Mouse (Mus musculus) adipocyte (in vitro differentiated cells): ENCODE measurements at regions not wholly inside any gene's neighbourhood (a gene's known extent, or its start where the extent isn't known, plus 50 kb on each side); places are given as distances from the start of the nearest gene placed in this dataset.
"Not testable (repeated sequence)": the region's sequence is repeated elsewhere in the genome, so short reads cannot be mapped to it uniquely, and the experiment has no call there.

ENCODE experiments used
- DNase-seq: peaks from one replicate; pipeline ENCODE4 v3.0.0-alpha.2; 2016; ENCODE audit warnings: low spot score

DNA sequence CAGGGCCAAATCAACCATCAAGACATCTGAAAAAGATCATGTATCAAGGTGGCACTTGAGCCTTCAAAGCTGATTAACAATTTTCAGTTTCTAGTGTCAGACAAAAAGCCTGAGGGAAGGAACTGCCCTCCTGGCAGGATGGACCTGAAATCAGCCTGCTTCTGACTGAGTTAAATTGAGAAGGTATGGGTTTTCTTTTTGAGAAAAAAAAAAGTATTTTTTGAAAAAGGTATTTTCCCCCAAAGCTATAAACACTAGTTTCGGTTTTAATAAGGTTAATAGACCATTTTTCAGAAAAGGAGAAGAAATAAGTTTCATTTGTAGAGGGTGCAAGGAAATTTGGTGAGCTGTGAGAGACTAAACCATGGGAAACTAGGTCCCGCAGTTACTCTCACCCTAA lies 124.6 kb upstream of the Mrpl21 start:
- not testable (repeated sequence) for DNase-seq

DNA sequence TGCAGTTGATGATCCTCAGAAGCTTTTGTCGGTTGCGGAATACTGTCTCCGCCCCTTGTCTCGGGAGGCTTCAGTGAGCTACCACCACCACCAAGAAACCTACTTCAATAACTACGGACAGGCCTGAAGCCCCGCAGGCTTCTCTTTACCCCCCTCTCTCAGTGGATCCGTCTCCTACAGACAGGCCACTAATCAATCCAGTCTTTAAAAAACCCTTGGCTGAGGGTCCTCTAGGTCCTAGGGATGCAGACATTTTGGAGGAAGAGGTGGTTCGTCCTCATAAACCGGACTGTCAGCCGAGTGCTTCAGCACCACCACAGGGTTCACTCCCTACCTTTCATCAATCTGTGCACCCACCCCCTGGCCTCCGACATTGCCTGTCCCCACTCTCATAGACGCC lies 123.4 kb upstream of the Mrpl21 start:
- no peak for DNase-seq

DNA sequence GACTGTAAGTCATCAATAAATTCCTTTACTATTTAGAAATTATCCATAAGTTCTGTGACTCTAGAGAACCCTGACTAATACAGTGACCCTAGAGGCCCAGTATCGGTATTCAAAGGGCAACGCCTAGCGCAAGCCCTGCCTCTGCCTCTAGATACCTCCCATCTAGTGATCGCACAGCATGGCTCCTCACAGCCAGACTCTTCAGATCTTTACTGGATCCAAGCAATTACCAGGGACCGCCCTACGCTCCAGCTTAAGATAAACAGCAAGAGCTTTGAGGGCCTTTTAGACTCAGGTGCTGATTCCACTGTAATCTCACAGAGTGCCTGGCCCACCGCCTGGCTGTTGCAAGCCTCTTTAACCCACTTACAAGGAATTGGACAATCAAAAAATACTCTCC lies 115.0 kb upstream of the Mrpl21 start:
- no peak for DNase-seq

DNA sequence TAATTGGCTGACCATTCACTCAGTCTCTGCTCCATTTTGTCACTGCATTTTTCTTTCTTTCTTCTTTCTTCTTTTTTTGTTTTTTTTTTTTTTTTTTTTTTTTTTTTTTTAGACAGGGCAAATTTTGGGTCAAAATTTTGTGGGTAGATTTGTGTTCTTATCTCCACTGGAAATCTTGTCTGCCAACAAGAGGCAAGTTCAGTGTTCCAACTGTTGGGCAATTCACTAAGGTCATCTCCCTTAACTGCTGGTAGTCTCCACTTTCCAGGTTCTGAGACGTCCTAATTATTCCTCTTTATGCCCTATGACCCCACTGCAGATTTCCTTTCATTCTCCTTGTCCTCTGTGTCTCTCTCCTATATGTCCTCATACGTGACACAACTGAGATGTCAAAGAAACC lies 100.1 kb upstream of the Mrpl21 start:
- no peak for DNase-seq

DNA sequence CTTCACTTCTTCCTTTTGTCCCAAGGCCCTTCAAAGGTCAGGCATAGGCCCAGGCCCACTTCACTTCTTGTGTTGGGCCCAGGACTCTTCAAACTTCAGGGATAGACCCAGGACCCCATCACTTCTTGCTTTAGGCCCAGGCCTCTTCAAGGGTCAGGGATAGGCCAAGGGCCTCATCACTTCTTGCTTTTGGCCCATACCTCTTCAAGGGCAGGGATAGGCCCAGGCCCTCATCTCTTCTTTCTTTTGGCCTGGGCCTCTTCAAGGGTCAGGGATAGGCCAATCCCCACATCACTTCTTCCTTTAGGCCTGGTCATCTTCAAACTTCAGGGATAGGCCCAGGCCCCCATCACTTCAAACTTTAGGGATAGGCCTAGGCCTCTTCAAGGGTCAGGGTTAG lies 90.1 kb upstream of the Mrpl21 start:
- DNase-seq, result no peak

DNA sequence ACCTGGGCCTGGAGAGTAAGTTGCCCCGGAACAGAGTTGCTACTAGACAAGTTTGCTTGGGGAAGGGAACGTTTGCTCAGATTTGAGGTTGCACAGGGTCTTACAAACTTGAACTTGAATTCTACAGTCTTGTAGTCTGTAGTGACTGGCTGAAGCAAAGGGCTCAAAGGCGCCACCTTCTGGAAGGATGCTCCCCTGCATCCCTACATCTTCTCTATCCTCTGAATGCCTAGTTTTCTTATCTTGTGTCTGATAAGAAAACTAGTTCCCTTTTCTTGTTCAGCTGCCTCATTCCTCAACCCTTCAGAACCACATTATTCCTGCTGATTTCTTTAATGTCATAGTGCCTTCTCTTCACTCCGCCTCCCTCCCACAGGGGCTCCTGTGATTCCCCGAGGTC lies 78.2 kb upstream of the Mrpl21 start:
- DNase-seq, result peak; percentile 24

DNA sequence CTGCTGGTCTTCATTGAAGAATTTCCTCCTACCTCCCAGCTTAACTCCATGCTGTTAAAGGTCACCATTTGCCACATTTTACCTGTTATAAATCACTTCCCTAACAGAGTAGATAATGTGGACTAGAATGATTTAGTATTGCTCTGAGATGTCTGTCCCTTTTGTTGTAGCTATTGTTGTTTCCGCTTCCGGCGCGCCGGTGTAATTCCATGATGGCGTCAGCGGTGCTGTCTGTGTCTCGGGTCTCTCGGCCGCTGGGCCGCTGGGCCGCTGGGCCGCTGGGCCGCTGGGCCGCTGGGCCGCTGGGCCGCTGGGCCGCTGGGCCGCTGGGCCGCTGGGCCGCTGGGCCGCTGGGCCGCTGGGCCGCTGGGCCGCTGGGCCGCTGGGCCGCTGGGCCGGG lies 77.3 kb upstream of the Mrpl21 start:
- DNase-seq, result not testable (repeated sequence)

DNA sequence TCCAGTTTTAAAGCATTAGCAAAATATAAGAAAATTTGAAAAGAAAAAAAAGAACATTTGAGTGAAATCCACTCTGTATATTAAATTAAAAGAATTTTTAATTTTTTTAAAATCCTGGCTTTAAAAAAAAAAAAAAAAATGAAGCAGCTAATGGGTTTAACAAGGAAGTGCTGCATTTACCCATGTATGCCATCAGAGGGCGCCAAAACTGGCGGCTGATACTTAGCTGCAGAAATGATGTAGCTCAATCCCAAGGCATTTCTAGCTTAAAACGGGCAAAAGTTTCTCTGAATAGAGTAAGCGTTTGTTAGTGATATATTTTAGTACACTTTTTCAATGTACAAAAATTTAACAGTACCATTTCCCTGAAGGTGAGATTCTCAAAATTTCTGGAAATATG lies 74.4 kb upstream of the Mrpl21 start:
- DNase-seq, result peak; percentile 67
